Mouse (Mus musculus): ENCODE measurements around the gene Ms4a4a.

Ms4a4a gene

DNA sequence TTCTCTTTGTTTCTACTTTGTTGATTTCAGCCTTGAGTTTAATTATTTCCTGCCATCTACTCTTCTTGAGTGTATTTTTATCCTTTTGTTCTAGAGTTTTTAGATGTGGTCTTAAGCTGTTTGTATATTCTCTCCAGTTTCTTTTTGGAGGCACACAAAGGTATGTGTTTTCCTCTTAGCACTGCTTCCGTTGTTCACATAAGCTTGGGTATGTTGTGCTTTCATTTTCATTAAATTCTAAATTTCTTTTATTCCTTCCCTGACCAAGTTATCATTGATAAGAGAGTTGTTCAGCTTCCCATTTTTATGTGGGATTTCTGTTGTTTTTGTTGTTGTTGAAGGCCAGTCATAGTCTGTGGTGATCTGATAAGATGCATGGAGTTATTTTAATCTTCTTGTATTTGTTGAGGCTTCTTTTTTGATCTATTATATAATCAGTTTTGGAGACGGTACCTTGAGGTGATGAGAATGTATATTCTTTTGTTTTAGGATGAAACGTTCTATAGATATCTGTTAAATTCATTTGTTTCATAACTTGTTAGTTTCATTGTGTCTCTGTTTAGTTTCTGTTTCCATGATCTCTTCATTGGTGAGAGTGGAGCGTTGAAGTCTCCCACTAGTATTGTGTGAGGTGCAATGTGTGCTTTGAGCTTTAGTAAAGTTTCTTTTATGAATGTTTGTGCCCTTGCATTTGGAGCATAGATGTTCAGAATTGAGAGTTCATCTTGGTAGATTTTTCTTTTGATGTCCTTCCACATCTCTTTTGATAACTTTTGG lies 59.9 kb downstream of the Ms4a4a start:
- no peak for DNase-seq (ENCODE audit: low spot score in 2 of 2)

Measured in urinary bladder, adult 18-20 months (tissue).